Mouse (Mus musculus) monocyte, adult 5-6 weeks (primary cell): Measurements from ENCODE around the gene Eps8l1. TPM values are rescaled to one million over a fixed set of nuclear protein-coding genes. Genes with fewer than 3 reads are reported as not detected.

Experiments used
- ATAC-seq: fragments of 153-309, 156-312 bp; replicated peaks from 2 replicates; pipeline ENCODE4 v1.8.0; 2017; ENCODE audit warnings: mild to moderate bottlenecking; ENCODE audit not compliant: low TSS enrichment, insufficient number of reproducible peaks, severe bottlenecking, poor library complexity, low FRiP score
- total RNA-seq: library from RNA; stranded (forward); fragments of 200-1000, 200-491, 200-594 nt; gene quantifications from 3 replicates; pipeline ENCODE4 v1.2.3, GENCODE M21; 2017

The Eps8l1 gene
- total RNA-seq, 1 experiment from 2014 or later = 52.1 TPM

GRCm38 (mm10) chr7:4524212-4524922 is 63.9 kb downstream of the Eps8l1 start, which contains the start of gene Tnni3:
Gene Tnni3 (minus strand): TSS chr7:4524229.
- ATAC-seq = peak; percentile 57; the same call in 1 of the 2 replicates

GRCm38 (mm10) chr7:4526341-4527301 is 66.1 kb downstream of the Eps8l1 start:
- peak; percentile 84 for ATAC-seq

GRCm38 (mm10) chr7:4527302-4527689 is 66.8 kb downstream of the Eps8l1 start:
- ATAC-seq = no peak

Other genes starting within 250 kb of the Eps8l1 start
- 52.6 to 82.8 TPM (median 69.9 TPM) in 3 replicates for gene Lilra5, start 222.9 kb upstream of the Eps8l1 start, total RNA-seq
- gene Ncr1, start 123.0 kb upstream of the Eps8l1 start, total RNA-seq = 398 to 1,289 TPM (median 424 TPM) in 3 replicates
- gene Gp6, start 62.9 kb upstream of the Eps8l1 start, total RNA-seq = 0.32 to 14.1 TPM (median 1.8 TPM) in 3 replicates
- 2.8 to 5.5 TPM (median 5.2 TPM) in 3 replicates for gene Rdh13, start 15.0 kb upstream of the Eps8l1 start, total RNA-seq
- gene Ppp1r12c, start 41.0 kb downstream of the Eps8l1 start, total RNA-seq = 272 to 296 TPM (median 283 TPM) in 3 replicates
- not detected in 3 replicates for gene Tnnt1, start 55.7 kb downstream of the Eps8l1 start, total RNA-seq
- 6.1 to 6.3 TPM in 2 of 3 replicates, not detected in the other for gene Tnni3, start 63.6 kb downstream of the Eps8l1 start, total RNA-seq
- 0.85 to 2.0 TPM (median 1.8 TPM) in 3 replicates for gene Dnaaf3, start 71.8 kb downstream of the Eps8l1 start, total RNA-seq
- not detected in 3 replicates for gene Syt5, start 86.9 kb downstream of the Eps8l1 start, total RNA-seq
- 0.39 TPM in 1 of 3 replicates, not detected in the others for gene Ptprh, start 143.4 kb downstream of the Eps8l1 start, total RNA-seq
- gene Tmem86b, start 170.7 kb downstream of the Eps8l1 start, total RNA-seq = 18.1 to 27.9 TPM (median 21.7 TPM) in 3 replicates
- gene Ppp6r1, start 198.3 kb downstream of the Eps8l1 start, total RNA-seq = 101 to 191 TPM (median 127 TPM) in 3 replicates
- 12.9 to 47.3 TPM (median 16.6 TPM) in 3 replicates for gene Hspbp1, start 224.4 kb downstream of the Eps8l1 start, total RNA-seq
- not detected in 3 replicates for gene Brsk1, start 229.9 kb downstream of the Eps8l1 start, total RNA-seq